Mouse (Mus musculus): ENCODE measurements at regions not wholly inside any gene's neighbourhood (a gene's known extent, or its start where the extent isn't known, plus 50 kb on each side); places are given as distances from the start of the nearest gene placed in this dataset.

DNA sequence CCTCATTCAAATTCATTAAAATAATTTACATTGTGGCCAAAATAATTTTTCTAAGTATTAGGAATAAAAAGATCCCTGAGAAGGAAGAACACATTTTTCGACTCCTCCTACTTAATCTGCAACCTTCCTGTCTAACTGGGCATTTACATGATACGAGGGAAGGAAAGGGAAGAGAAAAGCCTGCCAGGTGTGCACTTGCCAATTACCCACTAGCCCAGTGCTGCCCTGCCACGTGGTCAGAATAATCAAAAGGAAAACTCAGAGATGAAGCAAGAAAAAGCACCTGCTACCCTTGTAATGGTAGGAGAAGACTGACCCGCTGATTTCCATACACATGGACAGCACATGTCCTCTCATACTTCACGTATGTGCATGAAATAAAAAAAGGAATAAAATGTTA, 651.0 kb upstream of the Mms22l start:
- no peak overlapping the region for H3K27ac ChIP-seq (ENCODE audit: low read depth)
- H3K4me1 ChIP-seq (ENCODE audit: insufficient read depth) = no peaks in the 10 kb centered on the region
- no peak overlapping the region for H3K9ac ChIP-seq
- no peaks in the 10 kb centered on the region for H3K9me3 ChIP-seq (ENCODE audit: low read depth, low read length)
- no peak overlapping the region for H3K4me2 ChIP-seq
- H3K4me3 ChIP-seq (ENCODE audit: low read depth, low read length) = no peak overlapping the region
- TF ChIP-seq CTCF (IDR thresholded peaks at IDR 0.05; ENCODE audit: low read depth) = no peak
- DNase-seq (no peak), ATAC-seq (ENCODE audit: insufficient read depth) (no peak)
- H3K36me3 ChIP-seq (ENCODE audit: insufficient read depth) = no peaks in the 10 kb centered on the region
- no peaks in the 10 kb centered on the region for H3K27me3 ChIP-seq (ENCODE audit: insufficient read depth, low read length)
- WGBS = 69% methylated on average over 5 of the region's 5 CpGs

DNA sequence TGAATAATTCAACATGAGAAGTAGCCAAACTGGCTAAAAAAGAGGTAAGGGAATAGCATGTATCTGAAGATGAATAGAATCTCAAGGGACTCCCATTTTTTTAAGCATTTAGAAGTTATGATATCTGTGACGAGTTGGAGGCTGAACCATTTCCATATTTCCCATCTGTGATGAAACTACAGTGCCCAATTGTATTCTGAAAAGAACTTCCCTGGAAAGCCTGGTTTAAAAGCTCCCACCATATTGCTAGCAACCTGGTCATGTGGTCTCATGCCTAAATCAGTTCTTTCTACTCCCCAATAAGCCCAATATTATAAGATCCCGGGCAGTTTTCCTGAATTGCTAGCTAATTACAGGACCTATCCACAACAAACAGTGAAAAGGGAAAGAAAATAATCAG, 645.6 kb upstream of the Mms22l start:
- Histone ChIP-seq H3K9me3 (ENCODE audit: low read depth, low read length) (no peaks in the 10 kb centered on the region), H3K9ac (no peak overlapping the region), H3K4me2 (no peak overlapping the region), H3K4me1 (ENCODE audit: insufficient read depth) (no peaks in the 10 kb centered on the region), H3K27me3 (ENCODE audit: insufficient read depth, low read length) (no peaks in the 10 kb centered on the region), H3K36me3 (ENCODE audit: insufficient read depth) (no peaks in the 10 kb centered on the region), H3K27ac (ENCODE audit: low read depth) (no peak overlapping the region), H3K4me3 (ENCODE audit: low read depth, low read length) (no peak overlapping the region)
- 67% methylated on average over 2 of the region's 2 CpGs for WGBS
- ATAC-seq (ENCODE audit: insufficient read depth) (no peak), DNase-seq (no peak)
- TF ChIP-seq CTCF (IDR thresholded peaks at IDR 0.05; ENCODE audit: low read depth) = no peak

DNA sequence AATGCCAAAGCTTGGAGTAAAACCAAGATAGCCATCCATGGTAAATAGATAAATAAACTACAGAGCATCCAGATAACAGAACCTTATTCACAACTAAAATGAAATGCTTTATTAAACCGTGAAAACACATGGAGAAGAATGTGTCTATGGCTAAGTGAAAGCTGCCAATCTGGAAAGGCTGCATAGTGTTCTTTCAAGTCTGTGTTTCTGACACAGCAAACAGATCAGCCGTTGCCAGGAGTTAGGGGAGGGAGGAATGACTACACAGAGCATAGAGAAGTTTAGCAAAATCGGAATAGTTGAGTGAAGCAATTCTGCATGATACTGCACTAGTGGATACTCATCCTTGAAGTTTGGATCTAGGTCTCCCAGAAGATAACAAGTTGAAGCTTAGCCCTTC, 633.8 kb upstream of the Mms22l start:
- Histone ChIP-seq H3K9ac (no peak overlapping the region), H3K36me3 (ENCODE audit: insufficient read depth) (no peaks in the 10 kb centered on the region), H3K4me2 (no peak overlapping the region), H3K9me3 (ENCODE audit: low read depth, low read length) (no peaks in the 10 kb centered on the region), H3K27me3 (ENCODE audit: insufficient read depth, low read length) (no peaks in the 10 kb centered on the region), H3K27ac (ENCODE audit: low read depth) (no peak overlapping the region), H3K4me3 (ENCODE audit: low read depth, low read length) (no peak overlapping the region), H3K4me1 (ENCODE audit: insufficient read depth) (no peaks in the 10 kb centered on the region)
- DNase-seq = no peak
- TF ChIP-seq CTCF (IDR thresholded peaks at IDR 0.05; ENCODE audit: low read depth) = no peak
- no peak for ATAC-seq (ENCODE audit: insufficient read depth)
- WGBS = 74% methylated on average over 3 of the region's 3 CpGs

DNA sequence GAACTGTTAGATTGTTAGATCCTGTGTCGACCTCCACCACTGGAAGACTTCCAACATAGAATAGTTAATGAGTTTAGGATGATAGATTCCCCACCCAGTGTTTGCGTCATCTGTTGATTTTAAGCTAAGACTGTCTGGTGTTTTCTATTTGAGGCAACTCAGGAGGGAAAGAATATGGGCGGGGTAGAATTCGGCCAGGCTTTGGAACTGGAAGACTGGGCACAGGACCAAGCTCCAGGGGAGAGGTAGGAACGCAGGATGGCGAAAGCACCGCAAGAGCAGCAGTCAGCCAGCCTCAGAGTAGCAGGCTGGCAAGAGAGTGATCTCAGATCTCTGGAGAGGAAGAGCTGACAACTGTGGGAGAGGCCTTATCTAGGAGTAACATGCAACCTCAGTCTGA, 616.2 kb upstream of the Mms22l start:
- Histone ChIP-seq H3K36me3 (ENCODE audit: insufficient read depth) (no peaks in the 10 kb centered on the region), H3K27me3 (ENCODE audit: insufficient read depth, low read length) (no peaks in the 10 kb centered on the region), H3K4me1 (ENCODE audit: insufficient read depth) (no peaks in the 10 kb centered on the region), H3K9ac (no peak overlapping the region), H3K9me3 (ENCODE audit: low read depth, low read length) (no peaks in the 10 kb centered on the region), H3K27ac (ENCODE audit: low read depth) (no peak overlapping the region), H3K4me3 (ENCODE audit: low read depth, low read length) (no peak overlapping the region), H3K4me2 (no peak overlapping the region)
- ATAC-seq (ENCODE audit: insufficient read depth) (no peak), DNase-seq (no peak)
- WGBS = 69% methylated on average over 7 of the region's 7 CpGs
- TF ChIP-seq CTCF (IDR thresholded peaks at IDR 0.05; ENCODE audit: low read depth) = no peak

DNA sequence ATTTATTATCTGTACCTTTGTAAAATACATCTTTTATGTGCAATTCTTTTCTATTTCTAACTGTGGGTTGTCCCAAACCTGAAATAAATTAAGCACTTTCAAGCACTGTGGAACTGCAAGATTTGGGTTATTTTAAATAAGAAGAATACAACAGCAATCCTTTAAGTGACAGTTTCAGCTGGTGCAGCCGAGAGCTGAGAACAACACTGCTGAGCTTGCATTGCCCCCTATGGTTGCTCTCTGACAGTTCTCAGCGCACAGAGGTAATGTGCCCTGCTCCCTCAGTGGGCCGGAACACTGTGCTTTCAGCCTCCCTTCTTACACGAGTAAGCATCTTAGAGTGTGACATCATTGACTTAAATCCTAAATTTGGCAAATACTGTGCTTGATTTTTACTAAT, 582.9 kb upstream of the Mms22l start:
- H3K9me3 ChIP-seq (ENCODE audit: low read depth, low read length) = no peaks in the 10 kb centered on the region
- 26% methylated on average over 4 of the region's 4 CpGs for WGBS
- H3K4me1 ChIP-seq (ENCODE audit: insufficient read depth) = no peaks in the 10 kb centered on the region
- H3K4me2 ChIP-seq = no peak overlapping the region
- H3K27ac ChIP-seq (ENCODE audit: low read depth) = no peak overlapping the region
- peak; percentile 5 for DNase-seq
- ATAC-seq (ENCODE audit: insufficient read depth) = no peak
- H3K27me3 ChIP-seq (ENCODE audit: insufficient read depth, low read length) = no peaks in the 10 kb centered on the region
- no peaks in the 10 kb centered on the region for H3K36me3 ChIP-seq (ENCODE audit: insufficient read depth)
- TF ChIP-seq CTCF (IDR thresholded peaks at IDR 0.05; ENCODE audit: low read depth) = no peak; the same call in 1 of the 2 replicates
- no peak overlapping the region for H3K9ac ChIP-seq
- no peak overlapping the region for H3K4me3 ChIP-seq (ENCODE audit: low read depth, low read length)

DNA sequence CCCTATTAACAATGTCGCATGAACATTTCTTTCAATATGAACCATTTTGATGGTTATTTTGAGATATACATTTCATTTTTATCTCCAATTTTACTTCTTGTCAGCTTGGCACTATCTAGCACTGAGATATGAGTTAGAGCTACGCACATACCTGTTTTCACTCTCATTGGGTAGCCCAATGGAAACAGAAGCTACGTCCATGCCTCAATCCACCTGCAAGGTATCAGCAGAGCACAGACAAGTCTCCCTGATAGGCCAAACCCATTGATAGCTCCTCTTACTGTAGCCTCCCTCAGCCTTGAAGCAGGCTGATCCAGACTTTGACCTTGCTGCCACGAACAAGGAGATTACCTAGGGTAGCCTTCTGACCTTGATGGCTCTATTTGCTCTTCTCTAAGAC, 582.4 kb upstream of the Mms22l start:
- no peak overlapping the region for H3K4me3 ChIP-seq (ENCODE audit: low read depth, low read length)
- no peak; the same call in 1 of the 2 replicates for TF ChIP-seq CTCF (IDR thresholded peaks at IDR 0.05; ENCODE audit: low read depth)
- no peaks in the 10 kb centered on the region for H3K27me3 ChIP-seq (ENCODE audit: insufficient read depth, low read length)
- no peak overlapping the region for H3K4me2 ChIP-seq
- WGBS = 71% methylated on average over 4 of the region's 4 CpGs
- ATAC-seq (ENCODE audit: insufficient read depth) (no peak), DNase-seq (no peak)
- H3K4me1 ChIP-seq (ENCODE audit: insufficient read depth) = no peaks in the 10 kb centered on the region
- no peak overlapping the region for H3K9ac ChIP-seq
- no peaks in the 10 kb centered on the region for H3K9me3 ChIP-seq (ENCODE audit: low read depth, low read length)
- H3K36me3 ChIP-seq (ENCODE audit: insufficient read depth) = no peaks in the 10 kb centered on the region
- H3K27ac ChIP-seq (ENCODE audit: low read depth) = no peak overlapping the region

DNA sequence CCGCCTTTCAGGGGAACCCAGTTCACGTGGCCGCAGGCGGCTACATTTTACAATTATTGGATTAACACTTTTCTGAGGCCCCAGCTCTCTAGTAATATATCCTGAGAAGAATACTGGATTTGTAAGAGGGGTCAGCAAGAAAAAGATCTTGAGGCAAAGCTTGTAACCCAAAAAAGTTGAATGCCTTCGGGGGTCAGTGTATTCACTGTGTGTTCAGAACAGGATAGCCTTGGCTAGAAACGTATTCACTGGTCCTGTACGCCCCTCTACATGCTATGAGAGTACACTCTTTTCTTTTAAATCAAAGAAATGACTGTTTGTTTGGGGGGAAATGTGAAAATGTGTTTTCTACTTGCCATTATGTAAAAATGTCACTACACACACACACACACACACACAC, 581.8 kb upstream of the Mms22l start:
- 83% methylated on average over 7 of the region's 7 CpGs for WGBS

DNA sequence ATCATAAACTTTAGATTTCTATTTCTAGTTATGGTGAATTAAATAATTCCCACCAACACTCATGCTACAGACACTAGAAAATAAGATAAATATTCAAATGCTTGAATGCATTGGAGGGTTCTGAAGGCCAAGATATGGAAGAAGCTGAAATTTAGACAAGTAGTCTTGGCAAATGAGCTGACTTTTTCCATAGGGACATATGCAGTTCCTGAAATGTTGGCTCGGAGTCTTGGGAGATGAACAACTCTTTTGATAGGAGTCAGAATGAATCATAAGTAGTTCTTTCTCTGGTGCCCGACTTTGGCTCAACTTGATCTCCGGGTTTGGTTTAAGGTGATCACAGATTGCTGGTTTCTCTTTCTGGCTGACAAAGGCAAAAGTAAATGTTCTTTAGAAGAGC, 574.7 kb upstream of the Mms22l start:
- H3K9ac ChIP-seq = no peak overlapping the region
- no peak overlapping the region for H3K4me3 ChIP-seq (ENCODE audit: low read depth, low read length)
- H3K4me2 ChIP-seq = no peak overlapping the region
- no peak for DNase-seq
- no peak for TF ChIP-seq CTCF (IDR thresholded peaks at IDR 0.05; ENCODE audit: low read depth)
- H3K27ac ChIP-seq (ENCODE audit: low read depth) = no peak overlapping the region
- no peaks in the 10 kb centered on the region for H3K4me1 ChIP-seq (ENCODE audit: insufficient read depth)
- H3K36me3 ChIP-seq (ENCODE audit: insufficient read depth) = no peaks in the 10 kb centered on the region
- no peaks in the 10 kb centered on the region for H3K9me3 ChIP-seq (ENCODE audit: low read depth, low read length)
- H3K27me3 ChIP-seq (ENCODE audit: insufficient read depth, low read length) = no peaks in the 10 kb centered on the region
- 80% methylated on average over 3 of the region's 3 CpGs for WGBS
- no peak for ATAC-seq (ENCODE audit: insufficient read depth)

More for the DNA sequence above, 581.8 kb upstream of the Mms22l start:
- Histone ChIP-seq H3K9me3 (ENCODE audit: low read depth, low read length) (no peaks in the 10 kb centered on the region), H3K9ac (no peak overlapping the region), H3K4me3 (ENCODE audit: low read depth, low read length) (no peak overlapping the region), H3K4me1 (ENCODE audit: insufficient read depth) (no peaks in the 10 kb centered on the region), H3K36me3 (ENCODE audit: insufficient read depth) (no peaks in the 10 kb centered on the region), H3K27ac (ENCODE audit: low read depth) (no peak overlapping the region), H3K27me3 (ENCODE audit: insufficient read depth, low read length) (no peaks in the 10 kb centered on the region), H3K4me2 (no peak overlapping the region)
- no peak for DNase-seq
- no peak for ATAC-seq (ENCODE audit: insufficient read depth)
- TF ChIP-seq CTCF (IDR thresholded peaks at IDR 0.05; ENCODE audit: low read depth) = no peak
